Mouse (Mus musculus): ENCODE measurements around the gene Tmem131l. TPM values are rescaled to one million over a fixed set of nuclear protein-coding genes. Genes with fewer than 3 reads are reported as not detected.
"Not testable (repeated sequence)": the region's sequence is repeated elsewhere in the genome, so short reads cannot be mapped to it uniquely, and the experiment has no call there.

Gene Tmem131l
- polyA plus RNA-seq, 1 experiment from 2014 or later = 18.4 TPM

DNA sequence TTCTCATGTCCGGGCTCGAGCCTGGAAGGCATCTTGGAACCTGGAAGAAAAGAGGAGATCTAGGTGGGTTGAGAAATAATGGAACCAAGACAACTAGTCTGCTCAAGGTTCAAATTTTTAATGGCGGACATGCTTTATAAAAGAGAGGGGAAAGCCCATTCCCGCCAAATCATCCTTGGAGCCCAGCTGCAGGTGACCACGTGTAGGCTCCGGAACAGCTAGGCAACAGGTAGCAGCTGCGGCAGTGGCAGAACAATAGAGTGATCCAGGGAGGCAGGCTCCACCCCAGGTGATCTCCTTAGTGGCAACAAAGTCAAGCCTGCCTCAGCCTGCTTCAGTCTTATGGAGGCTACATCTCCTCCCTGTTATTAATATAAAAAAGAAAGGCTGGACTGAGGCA is 168.4 kb downstream of the Tmem131l start:
- not testable (repeated sequence) for H3K4me1 ChIP-seq (ENCODE audit: insufficient read depth, low read depth, low read length); H3K9ac ChIP-seq (replicated peaks; ENCODE audit: low read depth); ATAC-seq; H3K27me3 ChIP-seq (replicated peaks; ENCODE audit: insufficient read depth, low read length); DNase-seq (ENCODE audit: low spot score); H3K9me3 ChIP-seq (ENCODE audit: low read length); H3K27ac ChIP-seq (ENCODE audit: low read length); H3K4me3 ChIP-seq (ENCODE audit: low read depth, low read length); H3K36me3 ChIP-seq (ENCODE audit: insufficient read depth, low read length); H3K4me2 ChIP-seq (replicated peaks; ENCODE audit: low read depth, low read length)
- WGBS = 85% methylated on average over 7 of the region's 7 CpGs

DNA sequence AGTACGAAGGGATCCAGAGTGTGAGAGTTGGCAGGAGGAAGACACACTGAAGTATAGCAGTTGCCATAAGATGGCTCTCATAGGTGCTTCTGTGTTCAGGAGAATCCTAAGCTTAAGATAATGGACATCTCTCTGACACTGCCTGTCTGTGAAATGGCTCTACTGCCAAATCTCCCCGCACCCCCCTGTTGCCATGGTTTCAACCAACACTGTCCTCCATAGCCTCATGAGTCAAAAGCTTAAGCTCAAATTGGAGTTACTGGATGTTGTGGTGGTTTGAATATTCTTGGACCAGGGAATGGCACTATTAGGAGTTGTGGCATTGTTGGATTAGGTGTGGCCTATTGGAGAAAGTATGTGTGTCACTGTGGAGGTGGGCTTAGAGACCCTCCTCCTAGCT is 170.2 kb downstream of the Tmem131l start:
- ATAC-seq (no peak), DNase-seq (ENCODE audit: low spot score) (no peak)
- 91% methylated on average over 2 of the region's 2 CpGs for WGBS
- Histone ChIP-seq H3K27me3 (replicated peaks; ENCODE audit: insufficient read depth, low read length) (no peaks in the 10 kb centered on the region), H3K4me2 (replicated peaks; ENCODE audit: low read depth, low read length) (no peak overlapping the region), H3K4me3 (ENCODE audit: low read depth, low read length) (no peak overlapping the region), H3K27ac (ENCODE audit: low read length) (no peak overlapping the region), H3K4me1 (ENCODE audit: insufficient read depth, low read depth, low read length) (no peaks in the 10 kb centered on the region), H3K36me3 (ENCODE audit: insufficient read depth, low read length) (no peaks in the 10 kb centered on the region), H3K9me3 (ENCODE audit: low read length) (no peaks in the 10 kb centered on the region), H3K9ac (replicated peaks; ENCODE audit: low read depth) (no peak overlapping the region)
- TF ChIP-seq CTCF (IDR thresholded peaks at IDR 0.05) = no peak
- no peak for TF ChIP-seq EP300 (IDR thresholded peaks at IDR 0.05)

DNA sequence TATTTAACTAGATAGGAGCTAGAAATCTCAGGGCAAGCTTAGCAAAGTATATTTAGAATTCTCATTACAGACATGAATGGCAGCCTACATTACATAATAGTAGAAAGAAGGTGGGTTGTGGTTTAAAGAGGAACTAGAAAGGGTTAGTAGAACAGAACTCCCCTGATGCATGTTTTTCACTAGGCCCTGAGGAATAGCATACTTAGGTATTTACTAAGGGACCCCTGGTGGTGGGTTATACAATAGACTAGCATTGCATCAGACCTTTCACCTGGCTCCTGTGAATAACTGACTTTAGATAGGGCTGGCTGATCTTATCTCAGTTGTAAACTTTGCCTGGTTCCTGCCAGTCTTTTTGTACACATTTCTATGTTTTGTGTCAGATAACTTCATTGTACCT is 172.9 kb downstream of the Tmem131l start:
- not testable (repeated sequence) for H3K27me3 ChIP-seq (replicated peaks; ENCODE audit: insufficient read depth, low read length); H3K9ac ChIP-seq (replicated peaks; ENCODE audit: low read depth); H3K4me3 ChIP-seq (ENCODE audit: low read depth, low read length); H3K9me3 ChIP-seq (ENCODE audit: low read length); DNase-seq (ENCODE audit: low spot score); ATAC-seq; H3K36me3 ChIP-seq (ENCODE audit: insufficient read depth, low read length); H3K27ac ChIP-seq (ENCODE audit: low read length); H3K4me2 ChIP-seq (replicated peaks; ENCODE audit: low read depth, low read length); H3K4me1 ChIP-seq (ENCODE audit: insufficient read depth, low read depth, low read length)

DNA sequence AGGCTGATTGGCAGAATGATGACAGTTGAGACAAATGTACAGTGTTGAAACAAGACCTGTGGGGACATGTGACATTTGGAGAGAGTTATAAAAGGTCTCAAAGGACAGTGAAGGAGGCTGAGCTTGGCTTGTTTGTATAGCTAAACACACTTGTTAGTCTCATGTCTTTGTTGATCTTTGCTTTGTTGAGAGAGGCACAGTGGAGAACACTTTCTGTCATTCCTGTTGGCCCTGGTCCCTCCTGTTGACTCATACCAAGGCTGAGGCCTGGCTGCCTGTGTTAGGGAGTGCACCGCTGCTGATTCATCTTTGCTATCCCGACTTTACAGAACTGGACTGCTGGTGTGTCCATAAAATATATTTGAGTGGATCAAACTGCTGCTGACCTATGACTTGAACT is 174.8 kb downstream of the Tmem131l start:
- ATAC-seq (peak; percentile 52), DNase-seq (ENCODE audit: low spot score) (peak; percentile 50)
- Histone ChIP-seq H3K36me3 (ENCODE audit: insufficient read depth, low read length) (no peaks in the 10 kb centered on the region), H3K9ac (replicated peaks; ENCODE audit: low read depth) (no peak overlapping the region), H3K27ac (ENCODE audit: low read length) (no peak overlapping the region), H3K4me3 (ENCODE audit: low read depth, low read length) (no peak overlapping the region), H3K4me2 (replicated peaks; ENCODE audit: low read depth, low read length) (no peak overlapping the region), H3K27me3 (replicated peaks; ENCODE audit: insufficient read depth, low read length) (no peaks in the 10 kb centered on the region), H3K4me1 (ENCODE audit: insufficient read depth, low read depth, low read length) (no peaks in the 10 kb centered on the region), H3K9me3 (ENCODE audit: low read length) (no peaks in the 10 kb centered on the region)
- TF ChIP-seq EP300 (IDR thresholded peaks at IDR 0.05) (no peak), CTCF (IDR thresholded peaks at IDR 0.05) (no peak)
- 51% methylated on average over 2 of the region's 2 CpGs for WGBS

- Histone ChIP-seq H3K4me2 (replicated peaks; ENCODE audit: low read depth, low read length) (no peak overlapping the region), H3K4me3 (ENCODE audit: low read depth, low read length) (no peak overlapping the region), H3K27me3 (replicated peaks; ENCODE audit: insufficient read depth, low read length) (no peaks in the 10 kb centered on the region), H3K27ac (ENCODE audit: low read length) (no peak overlapping the region), H3K9ac (replicated peaks; ENCODE audit: low read depth) (no peak overlapping the region), H3K36me3 (ENCODE audit: insufficient read depth, low read length) (no peaks in the 10 kb centered on the region), H3K9me3 (ENCODE audit: low read length) (no peaks in the 10 kb centered on the region), H3K4me1 (ENCODE audit: insufficient read depth, low read depth, low read length) (no peaks in the 10 kb centered on the region)
- no peak for ATAC-seq
- WGBS = 69% methylated on average over 9 of the region's 9 CpGs
- no peak for DNase-seq (ENCODE audit: low spot score)
- TF ChIP-seq CTCF (IDR thresholded peaks at IDR 0.05) (no peak), EP300 (IDR thresholded peaks at IDR 0.05) (no peak)
Observed at GRCm38 (mm10) chr3:83864064-83864548, 175.9 kb downstream of the Tmem131l start.

DNA sequence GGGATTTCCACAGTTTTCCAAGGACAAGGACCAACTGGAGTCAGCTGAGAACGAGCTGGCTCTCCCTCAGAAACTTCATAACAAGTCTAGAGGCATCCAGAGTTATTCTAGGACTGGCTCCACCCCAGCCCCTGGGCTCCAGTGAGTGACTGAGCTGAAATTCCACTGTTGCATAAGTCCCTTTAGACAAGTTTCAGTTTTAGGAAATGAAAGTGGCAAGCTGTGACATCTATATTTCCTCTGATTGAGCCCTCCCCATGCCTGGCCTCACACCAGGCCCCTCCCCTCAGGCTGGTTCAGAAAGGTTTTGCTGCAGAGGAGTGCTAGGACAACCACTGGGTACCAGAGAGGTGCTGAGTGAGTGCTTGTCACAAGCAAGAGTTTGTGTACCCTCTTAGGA is 177.0 kb downstream of the Tmem131l start:
- WGBS = 0% methylated on average over 1 of the region's 1 CpGs
- no peak for TF ChIP-seq CTCF (IDR thresholded peaks at IDR 0.05)
- peak; percentile 56; the same call in 1 of the 2 replicates for TF ChIP-seq EP300 (IDR thresholded peaks at IDR 0.05)
- DNase-seq (ENCODE audit: low spot score) = peak; percentile 94

DNA sequence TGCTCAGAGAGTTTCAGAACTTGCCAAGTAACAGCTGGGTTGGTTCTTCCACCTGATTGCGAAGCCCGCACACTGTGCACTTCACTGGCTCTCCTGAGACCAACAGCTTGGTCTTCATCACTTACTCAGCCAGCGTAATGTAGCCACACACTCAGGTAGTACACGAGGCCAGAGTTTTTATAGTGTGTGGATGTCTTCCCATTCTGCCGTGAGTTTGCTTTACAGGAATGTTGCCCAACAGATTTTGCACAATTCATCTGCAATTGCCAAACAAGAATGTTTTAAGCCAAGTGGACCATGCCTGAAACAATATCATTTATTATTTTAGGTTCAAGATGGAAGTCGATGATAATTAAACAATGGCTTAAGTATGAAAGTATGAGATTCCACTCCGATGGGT is 180.4 kb downstream of the Tmem131l start:
- H3K4me3 ChIP-seq (ENCODE audit: low read depth, low read length) = no peak overlapping the region
- H3K27me3 ChIP-seq (replicated peaks; ENCODE audit: insufficient read depth, low read length) = no peaks in the 10 kb centered on the region
- WGBS = 66% methylated on average over 7 of the region's 7 CpGs
- H3K4me2 ChIP-seq (replicated peaks; ENCODE audit: low read depth, low read length) = no peak overlapping the region
- ATAC-seq = no peak
- H3K27ac ChIP-seq (ENCODE audit: low read length) = no peak overlapping the region
- H3K9me3 ChIP-seq (ENCODE audit: low read length) = no peaks in the 10 kb centered on the region
- H3K36me3 ChIP-seq (ENCODE audit: insufficient read depth, low read length) = no peaks in the 10 kb centered on the region
- no peaks in the 10 kb centered on the region for H3K4me1 ChIP-seq (ENCODE audit: insufficient read depth, low read depth, low read length)
- TF ChIP-seq CTCF (IDR thresholded peaks at IDR 0.05) (no peak), EP300 (IDR thresholded peaks at IDR 0.05) (no peak)
- H3K9ac ChIP-seq (replicated peaks; ENCODE audit: low read depth) = no peak overlapping the region
- peak; percentile 34 for DNase-seq (ENCODE audit: low spot score)

More for the DNA sequence above, 177.0 kb downstream of the Tmem131l start:
- Histone ChIP-seq H3K27me3 (replicated peaks; ENCODE audit: insufficient read depth, low read length) (no peaks in the 10 kb centered on the region), H3K9me3 (ENCODE audit: low read length) (no peaks in the 10 kb centered on the region), H3K27ac (ENCODE audit: low read length) (peak overlapping the region; percentile 22), H3K4me2 (replicated peaks; ENCODE audit: low read depth, low read length) (no peak overlapping the region), H3K4me3 (ENCODE audit: low read depth, low read length) (no peak overlapping the region), H3K36me3 (ENCODE audit: insufficient read depth, low read length) (no peaks in the 10 kb centered on the region), H3K9ac (replicated peaks; ENCODE audit: low read depth) (no peak overlapping the region), H3K4me1 (ENCODE audit: insufficient read depth, low read depth, low read length) (no peaks in the 10 kb centered on the region)
- peak; percentile 91 for ATAC-seq

All from lung, postnatal 0 days (tissue).